Mouse (Mus musculus) thymus, postnatal 4 days (tissue): ENCODE measurements at regions not wholly inside any gene's neighbourhood (a gene's known extent, or its start where the extent isn't known, plus 50 kb on each side); places are given as distances from the start of the nearest gene placed in this dataset.

ENCODE experiments used
- DNase-seq: peaks from one replicate; pipeline ENCODE4 v3.0.0; 2021

- no peak for DNase-seq
These were observed 266.0 kb downstream of the Olfm4 start for GRCm38 (mm10) chr14:80249882-80250281.

- no peak for DNase-seq
These were observed 273.2 kb downstream of the Olfm4 start for GRCm38 (mm10) chr14:80257086-80257485.

GRCm38 (mm10) chr14:80263173-80263572, 279.3 kb downstream of the Olfm4 start:
- DNase-seq: no peak

GRCm38 (mm10) chr14:80265081-80265480, 281.2 kb downstream of the Olfm4 start:
- no peak for DNase-seq

- DNase-seq: peak; percentile 22
These were observed 285.5 kb downstream of the Olfm4 start for GRCm38 (mm10) chr14:80269179-80269951.

GRCm38 (mm10) chr14:80270063-80270462, 286.2 kb downstream of the Olfm4 start:
- no peak for DNase-seq

GRCm38 (mm10) chr14:80280188-80280587, 296.3 kb downstream of the Olfm4 start:
- no peak for DNase-seq

GRCm38 (mm10) chr14:80283726-80284125, 299.8 kb downstream of the Olfm4 start:
- DNase-seq: no peak

- DNase-seq: no peak
These were observed 307.5 kb downstream of the Olfm4 start for GRCm38 (mm10) chr14:80291360-80291759.

- DNase-seq: no peak
These were observed 309.5 kb downstream of the Olfm4 start for GRCm38 (mm10) chr14:80293378-80293777.

GRCm38 (mm10) chr14:80329651-80330050, 345.8 kb downstream of the Olfm4 start:
- no peak for DNase-seq

GRCm38 (mm10) chr14:80362024-80362622, 378.2 kb downstream of the Olfm4 start:
- DNase-seq: no peak

GRCm38 (mm10) chr14:80369448-80370153, 385.7 kb downstream of the Olfm4 start:
- DNase-seq: no peak

GRCm38 (mm10) chr14:80374290-80374689, 390.4 kb downstream of the Olfm4 start:
- no peak for DNase-seq

- DNase-seq: no peak
These were observed 393.2 kb downstream of the Olfm4 start for GRCm38 (mm10) chr14:80377064-80377463.

- DNase-seq: no peak
These were observed 407.5 kb downstream of the Olfm4 start for GRCm38 (mm10) chr14:80391418-80391817.

GRCm38 (mm10) chr14:80408317-80408716, 424.4 kb downstream of the Olfm4 start:
- DNase-seq: no peak

- DNase-seq: no peak
These were observed 435.0 kb downstream of the Olfm4 start for GRCm38 (mm10) chr14:80418810-80419325.

- no peak for DNase-seq
These were observed 459.9 kb downstream of the Olfm4 start for GRCm38 (mm10) chr14:80443820-80444219.

GRCm38 (mm10) chr14:80471470-80471869, 487.6 kb downstream of the Olfm4 start:
- DNase-seq: no peak

GRCm38 (mm10) chr14:80479918-80480317, 496.0 kb downstream of the Olfm4 start:
- DNase-seq: no peak

GRCm38 (mm10) chr14:80482771-80483170, 498.9 kb downstream of the Olfm4 start:
- no peak for DNase-seq

- no peak for DNase-seq
These were observed 500.4 kb downstream of the Olfm4 start for GRCm38 (mm10) chr14:80484256-80484655.

- no peak for DNase-seq
These were observed 501.3 kb downstream of the Olfm4 start for GRCm38 (mm10) chr14:80485149-80485548.
